Mouse (Mus musculus) frontal cortex, adult 2 months (tissue): ENCODE results near the gene Cys1. TPM values are rescaled to one million over a fixed set of nuclear protein-coding genes. Genes with fewer than 3 reads are reported as not detected.

ENCODE experiments used
- DNase-seq, 2 experiments: peaks; one replicate each; pipeline ENCODE4 v3.0.0; 2022; ENCODE audit warnings: low spot score in 1 of 2; ENCODE audit errors: extremely low spot score in 1 of 2
- polyA plus RNA-seq: library from polyadenylated mRNA; depleted of rRNA; stranded (reverse); fragments of >200 nt; gene quantifications from 2 replicates; pipeline ENCODE4 v1.2.3, GENCODE M21; 2012

Gene Cys1
- polyA plus RNA-seq, 1 experiment: 9.6 TPM

DNA sequence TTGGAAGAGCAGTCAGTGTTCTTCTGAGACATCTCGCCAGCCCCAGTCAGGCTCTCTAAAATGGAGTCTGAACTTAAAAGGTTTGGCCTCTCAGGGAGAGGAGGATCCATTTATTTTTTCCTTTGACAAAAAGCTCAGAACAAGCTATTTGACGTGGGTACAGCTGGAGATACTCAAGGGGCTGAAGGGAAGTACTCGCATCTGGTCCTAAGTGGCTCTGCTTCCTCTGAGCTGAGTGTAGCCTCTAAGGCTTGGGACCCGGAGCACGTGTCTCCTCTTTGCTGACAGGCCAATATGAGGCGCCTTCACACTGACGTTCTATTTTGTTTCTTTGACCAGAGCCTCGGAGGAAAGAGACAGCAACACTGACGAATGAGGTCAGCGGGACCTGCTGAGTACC, 18.0 kb upstream of the Cys1 start:
- DNase-seq: no peak

DNA sequence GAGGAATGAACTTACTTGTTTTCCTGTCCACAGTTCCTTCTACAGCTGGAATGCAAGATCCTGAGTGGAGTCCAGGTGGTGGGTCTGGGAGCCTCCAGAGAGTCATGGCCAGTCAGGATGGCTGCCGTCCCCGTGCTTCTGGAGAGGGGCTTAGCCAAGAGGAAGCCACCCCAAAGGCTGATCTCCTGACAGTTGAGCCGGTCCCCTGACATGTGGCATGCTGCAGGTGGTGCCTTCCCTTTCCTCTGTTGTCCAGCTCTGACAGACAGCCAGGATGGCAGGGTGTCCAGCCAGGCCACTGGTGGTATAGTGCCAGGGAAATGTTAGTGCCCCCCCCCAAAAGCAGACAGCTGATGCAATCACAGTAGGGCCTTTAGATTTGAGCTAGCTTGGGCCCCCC, 16.9 kb upstream of the Cys1 start:
- DNase-seq: no peak

DNA sequence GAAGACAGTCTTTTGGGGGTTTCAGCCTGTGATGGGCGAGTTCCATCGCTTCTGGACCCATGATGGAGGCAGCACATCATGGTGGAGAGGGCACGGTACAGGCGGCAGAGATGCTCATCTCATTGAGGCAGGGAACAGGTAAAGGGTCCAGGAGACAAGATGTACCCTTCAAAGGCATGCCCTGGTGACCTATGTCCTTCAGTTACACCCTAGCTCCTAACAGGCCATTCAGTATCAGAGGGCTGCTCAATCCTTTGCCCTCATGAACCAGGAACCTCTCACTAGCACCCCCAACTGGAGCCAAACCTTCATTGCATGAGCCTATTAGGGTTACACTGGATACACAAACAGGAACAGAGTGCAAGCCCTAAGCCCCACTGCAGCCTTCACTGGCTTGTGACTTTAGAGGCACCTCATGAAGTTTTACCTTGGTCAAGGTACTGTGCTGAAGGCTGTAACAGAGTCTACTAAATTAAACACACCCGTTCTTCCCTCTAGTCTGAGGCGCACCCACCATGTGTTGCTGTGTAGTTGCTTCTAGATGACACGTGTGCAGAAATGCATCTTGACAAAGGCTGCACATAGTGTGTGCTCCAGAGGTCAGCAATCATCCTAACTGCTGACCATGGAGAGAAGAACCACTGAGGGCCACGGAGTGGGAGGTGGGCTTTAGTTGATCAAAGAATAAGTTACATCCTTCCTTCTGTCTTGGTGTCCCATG, 16.0 kb upstream of the Cys1 start:
- DNase-seq: no peak

DNA sequence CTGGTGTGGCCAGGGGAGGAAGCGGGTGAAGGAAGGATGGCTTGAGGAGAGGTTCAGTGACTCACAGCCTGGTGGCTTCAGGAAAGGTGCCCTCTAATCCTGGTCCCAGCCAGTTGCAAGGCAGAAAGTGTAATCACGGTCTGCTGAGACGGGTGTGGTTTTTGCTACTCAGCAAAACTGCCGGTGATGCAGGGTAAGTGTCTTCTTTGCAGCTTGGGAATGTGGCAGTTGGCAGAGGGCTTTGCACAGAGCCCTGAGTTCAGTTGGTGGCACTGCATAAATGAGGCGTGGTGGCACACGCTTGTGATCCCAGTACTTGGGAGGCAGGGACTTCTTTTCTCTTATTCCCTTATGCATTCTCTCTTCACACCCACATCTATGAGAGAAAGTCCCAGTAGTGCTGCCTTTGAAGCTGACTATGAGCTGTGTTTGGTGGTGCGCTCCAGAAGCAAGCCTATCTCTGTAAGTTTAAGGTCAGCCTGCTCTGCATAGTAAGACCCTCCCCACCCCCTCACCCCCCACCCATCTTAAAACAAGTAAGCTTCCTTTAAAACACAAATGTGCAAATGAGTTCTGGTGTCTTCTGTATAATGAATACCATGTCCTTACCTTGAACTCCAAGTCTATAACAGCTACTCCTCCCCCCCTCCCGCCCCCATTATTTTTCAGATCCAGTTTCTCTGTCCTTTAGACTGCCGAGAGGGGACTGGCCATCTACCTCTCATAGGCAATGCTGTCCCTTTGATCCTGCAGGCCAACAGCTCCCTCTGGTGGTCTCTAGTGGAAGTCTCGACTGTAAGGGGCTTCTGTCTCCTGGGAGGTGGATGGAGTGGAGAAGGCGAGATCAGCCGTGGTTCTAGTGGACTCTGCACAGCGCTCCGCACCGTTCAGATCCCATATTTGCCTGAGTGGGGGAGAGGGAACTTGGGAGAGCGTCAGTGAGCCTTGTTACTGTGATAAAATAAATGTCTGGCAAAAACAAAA, 15.2 kb upstream of the Cys1 start:
- DNase-seq: peak; percentile 69 to 95

GRCm38 (mm10) chr12:24690351-24690750, 8.7 kb upstream of the Cys1 start:
- no peak for DNase-seq

GRCm38 (mm10) chr12:24686696-24687346, 5.2 kb upstream of the Cys1 start:
- DNase-seq: no peak

DNA sequence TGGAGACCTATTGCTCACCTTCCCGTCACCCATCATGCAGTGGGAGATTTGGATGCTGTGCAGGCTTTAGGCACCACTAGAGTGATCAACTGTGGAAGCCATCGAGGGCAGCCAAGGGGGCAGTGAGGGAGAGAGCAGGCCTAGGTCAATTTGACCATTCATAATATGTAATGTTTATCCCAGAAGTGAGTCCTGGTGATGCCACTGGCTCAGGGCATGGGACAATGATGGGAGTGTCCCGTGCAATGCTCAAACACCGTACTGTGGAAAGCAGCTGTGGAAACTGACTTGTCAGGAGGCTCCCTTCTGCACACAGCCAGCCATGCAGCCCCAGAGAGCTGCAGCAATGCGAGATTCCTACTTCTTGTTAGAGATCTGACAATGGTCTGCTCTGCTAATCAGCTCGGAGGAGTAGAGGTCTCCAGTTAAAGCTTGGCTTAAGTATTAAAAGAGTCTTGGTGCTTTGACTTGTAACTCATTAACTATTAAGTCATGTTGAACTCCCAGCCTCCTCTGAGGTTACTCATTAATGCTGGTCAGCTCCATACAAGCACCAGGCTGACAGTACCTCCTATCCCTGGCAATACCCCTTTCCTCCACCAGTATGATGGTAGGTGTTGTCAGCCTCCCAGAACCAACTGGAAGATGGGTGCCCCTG, 4.6 kb upstream of the Cys1 start:
- no peak for DNase-seq

GRCm38 (mm10) chr12:24683461-24683860, 1.8 kb upstream of the Cys1 start:
- no peak for DNase-seq

- DNase-seq: peak; percentile 52 to 67
Measured at GRCm38 (mm10) chr12:24682563-24682962, 950 bp upstream of the Cys1 start.

DNA sequence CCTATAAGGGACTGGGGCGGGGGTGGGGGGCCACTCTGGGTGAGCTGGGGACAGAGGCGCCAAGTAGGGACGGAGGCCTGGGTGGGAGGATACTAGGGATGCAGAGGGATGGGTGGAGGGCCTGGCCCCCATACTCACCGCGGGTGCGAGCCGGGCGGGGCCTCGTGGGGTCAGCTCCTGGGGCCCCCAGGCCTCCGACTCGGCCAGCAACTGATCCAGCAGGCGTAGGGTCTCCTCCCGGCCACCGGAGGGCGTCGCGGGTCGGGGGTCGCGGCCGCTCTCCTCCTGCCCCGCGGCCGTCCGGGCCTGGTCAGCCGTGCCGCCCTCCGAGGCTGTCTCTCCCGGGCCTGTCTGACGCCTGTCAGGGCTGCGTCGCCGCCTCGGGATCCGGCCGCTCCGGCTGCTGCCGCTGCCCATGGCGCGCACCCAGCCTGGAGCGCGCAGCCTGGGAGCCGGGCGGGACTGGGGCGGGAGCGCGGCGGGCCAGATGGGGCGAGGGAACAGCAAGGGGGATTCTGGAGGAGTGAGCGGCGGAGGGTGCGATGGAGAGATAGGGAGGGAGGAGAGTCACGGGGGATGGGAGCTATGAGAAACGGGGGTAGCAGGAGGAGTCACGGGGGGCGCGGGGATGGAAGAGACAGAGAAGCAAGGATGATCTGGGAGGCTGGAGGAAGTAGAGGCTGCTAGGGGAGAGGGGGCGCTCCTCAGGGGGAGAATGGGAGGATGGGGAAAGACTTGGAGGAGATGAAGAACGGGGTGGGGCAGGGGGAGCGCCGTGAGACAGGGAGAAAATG, 924 bp downstream of the Cys1 start:
- DNase-seq: peak in 1 of 2 experiments; percentile 20

GRCm38 (mm10) chr12:24680096-24680491, 1.5 kb downstream of the Cys1 start:
- DNase-seq: peak in 1 of 2 experiments; percentile 54

- DNase-seq: no peak
Measured at GRCm38 (mm10) chr12:24662131-24662530, 19.5 kb downstream of the Cys1 start.

DNA sequence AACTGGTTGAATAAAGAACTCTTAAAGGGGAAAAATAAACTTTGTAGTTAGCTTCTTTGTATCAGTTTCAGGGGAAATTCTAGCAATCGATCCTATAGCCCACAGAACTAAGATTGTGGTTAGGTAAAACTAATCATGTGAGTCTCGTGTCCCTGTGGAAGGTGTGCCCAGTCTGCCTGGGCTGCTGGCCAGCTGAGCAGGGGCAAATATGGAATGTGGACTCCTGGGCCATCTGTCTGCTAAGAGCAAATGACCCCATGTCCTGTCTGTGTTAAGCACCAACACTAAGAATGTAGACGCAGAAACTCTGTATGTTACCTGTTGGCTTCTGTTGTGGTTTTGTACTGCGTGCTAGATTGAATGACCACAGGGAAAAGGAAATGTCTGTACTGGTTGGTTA, 20.5 kb downstream of the Cys1 start:
- no peak for DNase-seq

GRCm38 (mm10) chr12:24659923-24660322, 21.7 kb downstream of the Cys1 start:
- DNase-seq: no peak

DNA sequence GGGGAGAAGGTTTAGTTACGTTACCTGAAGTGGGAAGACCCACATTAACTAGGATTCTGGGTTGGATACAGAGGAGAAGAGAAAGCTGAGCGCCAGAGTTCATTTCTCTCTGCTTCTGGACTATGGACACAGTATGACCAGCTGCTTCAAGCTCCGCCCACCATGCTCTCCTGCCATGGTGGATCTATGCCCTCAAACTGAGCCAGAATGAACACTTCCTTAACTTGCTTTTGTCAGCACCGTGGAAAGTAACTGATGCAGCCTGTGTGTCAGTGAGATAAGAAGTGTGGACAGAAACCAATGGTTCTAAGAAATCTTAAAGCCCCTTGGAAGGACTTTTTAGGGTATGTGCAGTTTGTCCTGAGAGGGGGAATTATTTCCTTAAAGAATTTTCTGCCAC, 22.6 kb downstream of the Cys1 start:
- DNase-seq: no peak

DNA sequence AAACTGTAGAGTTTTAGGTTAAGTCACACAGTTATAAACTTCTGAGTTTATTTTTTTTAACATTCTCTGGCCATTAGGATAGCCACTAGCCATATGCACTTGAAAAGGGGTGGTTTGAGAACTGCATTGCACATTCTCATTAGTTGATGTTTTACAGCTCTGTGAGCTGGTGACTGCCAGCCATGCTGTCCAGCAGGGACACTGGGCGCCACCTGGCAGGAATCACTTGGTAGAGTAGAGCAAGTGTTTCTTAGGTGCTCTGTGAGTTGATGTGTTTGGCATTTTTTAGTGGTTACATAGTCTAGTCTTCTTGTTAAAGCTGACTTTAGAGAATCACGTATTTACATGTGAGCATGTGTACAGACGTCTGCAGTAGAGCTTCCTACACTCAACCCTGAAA, 25.2 kb downstream of the Cys1 start:
- DNase-seq: no peak

DNA sequence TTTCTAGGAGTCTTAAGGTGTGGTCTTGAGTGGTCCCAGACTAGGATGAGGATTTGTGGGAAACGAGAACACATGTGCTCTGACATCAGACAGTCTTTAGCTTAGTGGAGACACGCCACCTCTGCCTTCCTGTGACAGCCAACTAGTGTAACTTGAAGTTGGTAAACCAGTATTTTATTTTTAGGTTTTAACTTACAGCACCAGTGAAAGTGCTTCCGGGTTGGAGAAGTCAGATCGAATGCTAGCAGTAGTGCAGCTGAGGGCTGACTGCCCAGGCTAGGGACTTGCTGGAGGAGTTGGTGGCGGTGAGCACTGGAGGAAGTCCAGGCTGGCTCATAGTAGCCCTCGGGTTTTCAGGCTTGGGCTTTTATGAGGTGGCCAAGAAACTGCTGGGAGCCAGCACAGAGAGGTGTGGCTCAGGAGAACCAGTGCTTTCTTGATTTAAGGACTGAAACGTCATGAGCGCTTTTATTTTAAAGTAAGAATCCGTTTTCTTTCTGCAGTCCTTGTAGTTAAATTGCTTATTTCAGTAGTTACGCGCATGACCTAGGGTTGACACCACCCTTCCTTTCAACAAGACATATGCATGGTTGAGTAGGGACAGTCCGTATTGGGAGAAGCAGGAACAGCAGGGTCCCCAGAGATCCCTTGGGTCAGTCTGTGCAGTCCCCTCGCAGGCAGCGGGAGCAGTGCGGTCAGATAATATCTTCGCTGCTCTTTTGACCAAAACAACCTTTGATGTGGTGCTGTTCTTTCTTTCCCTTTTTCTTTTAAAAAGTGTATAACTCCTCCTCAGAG, 27.3 kb downstream of the Cys1 start:
- no peak for DNase-seq

- peak; percentile 86 to 94 for DNase-seq
Measured at GRCm38 (mm10) chr12:24651642-24652342, 29.8 kb downstream of the Cys1 start.
